Mouse (Mus musculus): ENCODE results near the gene Selenov.

DNA sequence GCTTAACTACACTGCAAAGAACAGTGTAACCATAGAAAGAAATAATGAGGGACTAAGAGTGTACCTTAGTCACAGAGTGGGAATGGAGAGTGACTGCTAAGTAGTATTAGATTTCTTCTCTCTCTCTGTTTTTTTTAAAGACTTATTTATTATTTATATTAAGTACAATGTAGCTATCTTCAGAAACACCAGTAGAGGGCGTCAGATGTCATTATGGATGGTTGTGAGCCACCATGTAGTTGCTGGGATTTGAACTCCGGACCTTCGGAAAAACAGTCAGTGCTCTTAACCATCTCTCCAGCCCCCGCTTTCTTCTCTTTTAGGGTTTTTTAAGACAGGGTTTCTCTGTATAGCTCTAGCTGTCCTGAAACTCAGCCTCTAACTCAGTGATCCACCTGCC lies 35.5 kb upstream of the Selenov start:
- TF ChIP-seq EP300 (IDR thresholded peaks at IDR 0.05; ENCODE audit: low read depth) (no peak), CTCF (IDR thresholded peaks at IDR 0.05; ENCODE audit: low read depth) (no peak)
